Mouse (Mus musculus): ENCODE results near the gene Ankrd2.
A peak's percentile ranks its signal among the peaks of the same experiment; 100 is the strongest.
"Not testable (repeated sequence)": the region's sequence is repeated elsewhere in the genome, so short reads cannot be mapped to it uniquely, and the experiment has no call there.

The Ankrd2 gene

GRCm38 (mm10) chr19:42056719-42057409, 21.1 kb downstream of the Ankrd2 start:
- no peak for DNase-seq

GRCm38 (mm10) chr19:42058426-42058825, 22.6 kb downstream of the Ankrd2 start:
- no peak for DNase-seq

GRCm38 (mm10) chr19:42061443-42061842, 25.6 kb downstream of the Ankrd2 start:
- DNase-seq, result no peak

- DNase-seq, result no peak
Measured at GRCm38 (mm10) chr19:42068441-42069240, 32.8 kb downstream of the Ankrd2 start.

GRCm38 (mm10) chr19:42069241-42069525, 33.4 kb downstream of the Ankrd2 start:
- DNase-seq, result no peak

- no peak for DNase-seq
Measured at GRCm38 (mm10) chr19:42071221-42071620, 35.4 kb downstream of the Ankrd2 start.

GRCm38 (mm10) chr19:42071886-42072608, 36.2 kb downstream of the Ankrd2 start:
- no peak for DNase-seq

GRCm38 (mm10) chr19:42072802-42073201, 37.0 kb downstream of the Ankrd2 start:
- no peak for DNase-seq

GRCm38 (mm10) chr19:42075051-42075450, 39.3 kb downstream of the Ankrd2 start:
- no peak for DNase-seq

- DNase-seq, result no peak
Measured at GRCm38 (mm10) chr19:42075992-42076391, 40.2 kb downstream of the Ankrd2 start.

- DNase-seq, result no peak
Measured at GRCm38 (mm10) chr19:42078566-42078965, 42.8 kb downstream of the Ankrd2 start.

- no peak for DNase-seq
Measured at GRCm38 (mm10) chr19:42079006-42079405, 43.2 kb downstream of the Ankrd2 start.

GRCm38 (mm10) chr19:42079950-42080349, 44.1 kb downstream of the Ankrd2 start:
- no peak for DNase-seq

GRCm38 (mm10) chr19:42080469-42080868, 44.7 kb downstream of the Ankrd2 start:
- no peak for DNase-seq

GRCm38 (mm10) chr19:42081613-42082012, 45.8 kb downstream of the Ankrd2 start:
- not testable (repeated sequence) for DNase-seq

GRCm38 (mm10) chr19:42085690-42086089, 49.9 kb downstream of the Ankrd2 start:
- DNase-seq, result no peak

- DNase-seq, result no peak
Measured at GRCm38 (mm10) chr19:42086166-42086565, 50.4 kb downstream of the Ankrd2 start, which contains the start of gene Morn4. TSS of gene Morn4 (minus strand) at chr19:42086357.

- peak; percentile 68 to 76 for DNase-seq
Measured at GRCm38 (mm10) chr19:42089103-42089747, 53.4 kb downstream of the Ankrd2 start.

- peak; percentile 100 for DNase-seq
Measured at GRCm38 (mm10) chr19:42089748-42090595, 54.2 kb downstream of the Ankrd2 start, which contains the start of gene Pi4k2a. TSS of gene Pi4k2a (plus strand) at chr19:42090470.

GRCm38 (mm10) chr19:42090637-42091141, 54.9 kb downstream of the Ankrd2 start:
- DNase-seq, result peak; percentile 41 to 48
